Mouse (Mus musculus) embryo, embryonic 9.5 days (tissue): ENCODE data around the gene Lamtor5.
A peak's percentile ranks its signal among the peaks of the same experiment; 100 is the strongest.

Source experiments
- DNase-seq: peaks from one replicate; pipeline ENCODE4 v3.0.0-alpha.2; 2017; ENCODE audit errors: extremely low spot score

Lamtor5 gene

DNA sequence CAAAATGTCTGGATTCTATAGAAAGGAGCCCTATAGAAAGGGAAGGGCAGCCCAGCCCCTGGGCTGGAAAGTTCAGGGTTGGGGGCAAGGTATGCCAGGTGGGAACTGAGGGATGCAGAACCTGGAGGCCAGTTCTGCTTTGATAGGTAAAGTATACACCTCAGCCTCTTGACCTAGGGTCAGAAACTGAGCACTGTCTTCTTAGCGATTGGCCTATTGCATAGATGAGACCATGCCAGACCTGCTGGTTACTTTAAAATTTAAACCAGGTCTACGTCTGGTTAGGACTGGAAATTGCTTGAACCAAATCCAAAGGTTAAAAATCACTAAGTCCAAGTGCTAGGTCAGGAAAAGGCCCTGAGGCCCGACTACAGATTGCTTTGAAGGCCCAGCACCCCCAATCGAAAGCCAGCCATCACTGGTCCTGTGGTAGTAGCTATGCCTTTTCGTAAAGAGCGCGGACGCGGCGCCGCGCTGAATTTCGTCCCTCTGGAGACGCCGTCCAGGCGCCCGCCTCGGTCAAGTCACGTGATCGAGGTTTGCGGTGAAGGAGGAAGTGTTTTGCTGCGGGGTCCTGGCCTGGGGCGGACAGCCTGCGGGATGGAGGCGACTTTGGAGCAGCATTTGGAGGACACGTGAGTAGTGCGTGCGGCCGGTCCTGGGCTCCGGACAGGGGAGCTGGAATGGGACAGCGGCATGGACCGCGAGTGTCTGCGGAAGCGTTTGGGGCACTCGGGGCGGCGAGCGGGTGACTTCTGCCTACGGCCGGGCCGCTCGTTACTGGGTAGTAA, at the start of gene Lamtor5:
Gene Lamtor5 (plus strand): TSS at position 380 of the 791 bp plus-strand sequence.
- DNase-seq: peak; percentile 92

DNA sequence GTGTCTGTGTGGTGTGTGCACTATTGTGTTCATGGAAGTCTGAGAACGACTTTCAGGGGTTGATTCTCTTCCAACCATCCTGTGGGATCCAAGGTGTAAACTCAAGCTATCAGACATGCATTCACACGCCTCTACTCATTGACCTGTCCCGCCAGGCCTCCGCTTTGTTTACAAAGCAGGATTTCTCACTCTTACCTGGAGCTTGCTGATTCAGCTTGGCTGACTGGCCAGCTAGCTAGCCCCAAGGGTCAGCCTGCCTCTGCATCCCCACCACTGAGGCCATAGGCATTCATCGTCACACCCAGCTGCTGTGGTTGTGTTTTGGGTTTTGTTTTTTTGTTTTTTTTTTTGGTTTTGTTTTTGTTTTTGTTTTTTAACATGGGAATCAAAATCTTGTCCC, 49.4 kb upstream of the Lamtor5 start:
- no peak for DNase-seq

DNA sequence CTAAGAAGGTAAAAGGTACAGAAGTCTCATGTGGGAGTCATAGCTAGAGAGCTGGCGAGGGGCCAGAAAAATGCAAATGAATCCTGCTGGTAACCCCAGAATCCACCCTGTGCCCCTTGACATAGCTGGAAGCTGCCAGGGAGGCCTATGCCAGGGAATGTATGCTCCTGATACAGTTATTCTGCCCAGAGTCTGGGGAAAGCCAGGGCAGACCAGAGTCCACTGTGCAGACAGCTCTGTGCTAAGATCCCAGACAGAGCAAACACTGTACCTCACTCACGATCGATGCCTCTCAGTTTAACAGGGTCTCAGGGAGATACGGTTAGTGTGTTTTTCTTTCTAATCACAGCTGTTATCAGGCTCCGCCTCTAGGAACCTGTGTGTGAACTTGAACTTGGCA, 48.8 kb upstream of the Lamtor5 start:
- no peak for DNase-seq

DNA sequence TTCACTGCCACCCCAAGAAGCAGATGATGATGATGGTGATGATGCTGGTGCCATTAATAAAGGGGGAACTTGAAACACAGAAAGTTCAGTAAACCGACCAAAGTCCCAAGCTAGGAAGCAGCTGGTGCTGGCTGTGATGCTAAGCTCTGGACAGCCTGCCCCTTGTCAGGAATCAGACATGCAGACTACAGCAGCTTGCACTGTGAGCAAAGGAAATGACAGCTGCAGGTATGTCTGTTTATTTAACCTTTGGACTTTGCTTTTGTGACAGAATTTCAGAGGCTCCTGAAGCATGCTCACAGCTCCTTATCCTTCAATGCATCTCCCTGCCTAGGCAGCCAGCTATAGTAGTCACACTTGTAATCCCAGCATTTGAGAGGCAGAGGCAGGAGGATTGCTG, 48.1 kb upstream of the Lamtor5 start, which contains the start of gene A630076J17Rik:
Gene A630076J17Rik (plus strand): TSS at position 88 of the 400 bp plus-strand sequence.
- no peak for DNase-seq

DNA sequence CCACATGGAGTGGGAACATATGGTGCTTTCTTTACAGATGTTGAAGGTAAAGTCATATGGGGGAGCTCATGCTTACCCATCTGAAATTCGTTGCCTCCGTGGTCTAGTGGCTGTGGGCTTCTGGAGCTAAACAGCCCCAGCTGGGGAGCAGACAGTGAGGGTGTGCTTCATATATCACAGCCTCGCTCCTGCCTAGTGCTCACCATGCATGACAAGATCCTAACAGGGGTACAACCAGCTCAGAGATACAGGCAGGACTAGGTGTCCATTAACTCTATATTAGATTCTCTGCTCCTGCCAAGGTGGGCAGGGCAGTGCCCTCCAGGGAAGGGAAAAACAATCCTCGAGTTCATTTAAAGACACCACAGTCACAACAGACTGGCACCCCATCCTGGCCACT, 47.5 kb upstream of the Lamtor5 start:
- no peak for DNase-seq

DNA sequence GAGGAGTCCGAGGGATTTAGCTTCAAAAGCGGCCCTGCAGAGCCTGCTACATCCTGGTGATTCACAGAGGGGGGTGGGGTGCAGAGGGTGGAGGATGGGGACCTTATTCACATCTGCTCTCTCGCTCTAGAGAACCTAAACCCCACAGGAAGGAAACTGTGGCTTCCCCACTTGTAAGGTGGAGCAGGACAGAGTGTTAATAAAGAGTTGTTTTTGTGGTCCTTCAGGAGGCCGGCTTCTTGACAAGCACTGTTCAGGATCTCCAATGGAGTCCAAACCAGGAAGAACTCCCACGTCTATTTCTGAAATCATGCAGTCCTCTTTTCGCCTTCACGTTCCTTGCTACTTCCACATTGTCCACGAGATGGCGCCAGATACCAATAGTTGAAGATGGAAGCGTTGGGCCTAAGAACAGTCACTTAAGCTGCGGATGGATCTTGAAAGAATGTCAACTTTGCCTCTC, 45.3 kb upstream of the Lamtor5 start:
- DNase-seq: peak; percentile 83

DNA sequence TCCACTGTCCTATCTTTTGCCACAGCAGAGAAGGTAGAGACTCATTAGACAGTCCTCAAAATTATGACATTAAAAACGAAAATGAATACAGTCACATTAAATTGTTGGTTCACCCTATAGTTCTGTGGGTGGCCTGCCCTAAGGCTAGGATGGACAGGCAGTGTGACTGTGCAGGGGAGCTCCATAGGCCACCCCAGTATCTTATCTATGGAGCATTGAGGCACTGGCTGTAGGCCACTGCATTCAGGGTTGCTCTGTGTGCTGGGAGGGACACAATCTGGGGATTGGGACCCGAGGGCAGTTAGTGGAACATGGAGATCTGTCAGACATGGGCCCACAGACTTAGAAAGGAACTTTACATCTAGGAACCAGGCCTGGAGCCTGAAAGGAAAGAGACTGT, 44.7 kb upstream of the Lamtor5 start:
- no peak for DNase-seq

DNA sequence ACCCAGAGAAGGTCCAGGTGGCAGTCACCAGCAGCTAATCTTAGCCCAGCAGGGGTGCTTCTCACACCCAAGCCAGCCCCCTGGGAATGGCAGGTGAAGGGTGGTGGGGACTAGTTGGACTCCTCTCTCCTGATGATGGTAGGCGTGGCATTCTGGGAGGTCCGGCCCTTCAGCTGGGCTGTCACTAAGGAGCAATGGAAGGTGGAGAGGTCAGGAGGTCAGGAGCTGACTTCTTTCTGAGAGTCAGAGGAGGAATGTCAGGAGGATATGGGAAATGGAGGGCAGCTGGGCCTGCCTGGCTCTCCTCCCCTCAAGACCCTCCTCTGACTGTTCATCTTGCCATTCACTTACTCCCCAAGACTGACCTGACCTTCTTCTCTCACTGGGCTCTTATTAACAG, 40.6 kb upstream of the Lamtor5 start:
- DNase-seq: peak; percentile 12

DNA sequence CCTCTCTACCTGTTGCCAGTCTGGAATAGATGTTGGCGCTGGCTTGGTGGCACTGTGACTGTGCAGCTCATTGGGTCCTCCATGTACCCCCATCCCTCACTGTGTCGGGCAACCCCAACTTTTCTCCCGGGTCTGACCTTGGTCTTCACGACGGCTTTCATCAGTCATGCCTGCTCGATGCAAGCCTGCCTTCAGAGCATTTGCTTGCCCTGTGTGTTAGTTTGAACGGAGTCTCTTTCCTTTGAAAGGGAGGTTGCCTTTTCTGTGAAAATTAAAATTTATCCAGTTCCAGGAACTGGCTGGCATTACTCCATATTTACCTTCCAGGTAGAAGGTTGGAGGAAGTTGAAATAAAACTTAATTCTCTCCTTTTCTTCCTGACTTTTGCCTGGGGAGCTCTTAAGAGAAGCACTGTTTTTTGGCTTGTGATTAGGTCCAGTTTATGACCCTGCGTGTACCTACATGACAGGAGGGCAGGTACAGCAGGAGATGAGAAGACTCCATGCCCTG, 40.1 kb upstream of the Lamtor5 start:
- no peak for DNase-seq

DNA sequence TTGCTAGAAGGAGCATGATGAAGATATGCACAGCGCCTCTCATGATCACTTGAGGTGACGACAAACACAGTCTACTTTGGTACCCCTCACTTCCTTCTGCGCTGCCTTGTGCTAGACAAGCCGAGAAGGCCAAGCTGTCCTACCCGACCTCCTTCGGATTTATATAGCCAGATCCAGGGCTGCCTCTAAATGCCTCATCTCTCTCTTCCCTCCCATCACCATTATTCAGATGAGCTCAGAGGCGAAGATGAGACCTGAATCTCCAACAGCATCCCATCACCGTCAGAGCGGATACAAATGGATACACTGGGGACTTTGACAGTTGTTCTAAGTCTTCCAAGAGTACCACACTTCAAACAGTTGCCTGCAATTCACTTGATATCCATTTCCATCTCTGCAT, 39.1 kb upstream of the Lamtor5 start, which contains the start of gene Prok1:
Gene Prok1 (minus strand): TSS at position 101 of the 400 bp plus-strand sequence.
- DNase-seq: no peak

DNA sequence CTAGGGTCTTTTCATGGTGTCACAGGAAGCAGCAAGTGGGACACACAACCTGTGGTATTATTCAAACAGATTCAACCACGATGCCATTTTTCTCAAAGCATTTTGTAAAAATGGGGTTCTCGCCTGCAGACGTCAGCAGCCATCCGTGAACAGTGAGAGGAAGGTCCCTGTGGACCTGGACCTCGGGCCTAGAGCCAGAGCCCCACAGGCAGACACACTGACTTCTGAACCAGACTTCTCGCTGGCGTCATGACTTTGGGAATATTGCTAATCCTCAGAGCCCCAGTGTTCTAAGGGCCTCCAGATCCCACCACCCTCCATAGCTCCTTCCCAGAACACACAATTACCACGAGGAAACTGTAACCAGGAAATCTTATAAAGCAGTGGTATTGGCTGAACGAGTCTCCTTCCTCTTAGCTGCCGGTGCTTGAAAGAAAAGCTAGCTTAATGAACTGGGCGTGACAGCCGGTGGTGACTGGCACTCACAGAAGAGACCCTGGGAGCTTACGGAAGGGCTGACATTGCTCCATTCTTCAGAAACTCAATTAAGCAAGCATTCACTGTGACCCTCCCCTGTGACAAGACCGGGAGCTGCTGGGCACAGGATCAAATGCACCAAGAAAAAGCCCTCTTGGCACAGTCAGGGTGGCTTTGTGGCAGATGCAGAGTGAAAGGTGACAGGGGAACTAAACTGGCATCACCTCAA, 37.1 kb upstream of the Lamtor5 start:
- DNase-seq: no peak

DNA sequence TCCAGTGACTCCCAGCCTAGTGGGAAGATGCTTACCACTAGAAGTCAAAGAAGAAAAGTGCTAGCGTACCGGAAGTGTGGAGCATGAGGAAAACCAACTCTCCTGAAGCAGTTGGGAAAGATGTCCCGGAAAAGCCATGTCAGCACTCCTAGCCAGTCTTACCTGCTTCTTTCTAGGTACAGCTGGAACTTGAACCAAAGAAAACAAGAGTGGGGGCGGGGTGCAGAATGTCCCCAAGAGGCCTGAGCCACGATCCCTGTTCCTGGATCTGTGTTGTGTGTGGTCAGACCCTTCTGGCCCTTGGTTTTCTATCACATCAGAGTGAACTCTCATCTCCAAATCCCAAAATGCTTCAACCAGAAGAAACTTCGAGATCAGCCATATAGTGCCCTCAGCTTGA, 31.8 kb upstream of the Lamtor5 start:
- no peak for DNase-seq

DNA sequence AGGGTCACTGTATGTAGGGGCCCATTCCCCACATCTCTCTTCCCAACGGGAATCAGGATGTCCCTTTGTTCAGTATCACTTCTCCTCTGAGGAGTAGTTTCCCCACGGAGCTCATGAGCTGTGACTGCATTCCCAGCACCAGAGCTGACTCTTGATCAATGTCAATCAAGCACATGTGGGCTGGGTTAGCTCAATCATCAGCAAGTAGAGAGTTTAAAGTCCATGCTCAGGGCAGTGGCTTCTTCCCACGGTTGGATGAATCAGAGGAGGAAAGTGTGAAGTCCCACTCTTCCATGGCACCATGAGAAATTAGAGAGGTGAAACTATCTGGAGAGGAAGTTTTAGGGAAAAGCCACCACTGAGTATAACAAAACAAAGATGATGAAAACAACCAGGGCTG, 29.6 kb upstream of the Lamtor5 start:
- DNase-seq: no peak

DNA sequence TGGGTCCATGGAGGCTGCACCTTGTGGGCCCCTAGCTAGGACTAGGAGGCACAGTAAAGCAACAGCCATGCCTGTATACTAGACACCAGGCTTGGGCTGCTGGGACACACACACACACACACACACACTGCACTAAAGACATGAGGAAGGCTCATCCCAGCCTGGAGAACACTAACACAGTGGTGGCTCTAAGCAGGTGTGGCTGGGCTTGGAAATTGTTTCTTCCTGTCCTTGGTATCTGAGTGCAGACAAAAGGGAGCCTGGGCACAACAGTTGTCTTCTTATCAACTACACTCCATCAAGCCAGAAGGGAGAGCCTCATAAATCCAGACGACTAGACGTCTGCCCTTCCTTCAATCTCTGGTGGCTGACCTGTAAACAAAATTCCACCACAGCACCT, 28.3 kb upstream of the Lamtor5 start:
- no peak for DNase-seq

DNA sequence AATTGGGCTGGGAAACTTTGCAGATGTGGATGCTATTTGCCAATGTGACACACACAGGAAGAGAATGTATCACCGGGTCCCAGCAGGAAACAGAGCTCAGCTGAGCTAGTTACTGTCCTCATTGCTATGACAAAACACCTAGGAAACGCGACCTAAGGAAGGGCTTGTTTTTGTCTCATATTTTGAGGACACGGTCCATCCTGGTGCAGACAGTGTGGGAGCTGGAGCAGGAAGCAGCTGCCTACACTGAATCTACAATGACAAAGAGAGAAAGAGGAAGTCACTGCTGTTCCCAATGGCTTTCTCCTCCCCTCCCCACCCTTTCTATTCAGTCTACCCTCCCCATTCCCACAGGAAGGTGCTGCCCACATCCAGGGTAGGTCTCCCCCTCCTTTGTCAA, 26.6 kb upstream of the Lamtor5 start:
- no peak for DNase-seq

DNA sequence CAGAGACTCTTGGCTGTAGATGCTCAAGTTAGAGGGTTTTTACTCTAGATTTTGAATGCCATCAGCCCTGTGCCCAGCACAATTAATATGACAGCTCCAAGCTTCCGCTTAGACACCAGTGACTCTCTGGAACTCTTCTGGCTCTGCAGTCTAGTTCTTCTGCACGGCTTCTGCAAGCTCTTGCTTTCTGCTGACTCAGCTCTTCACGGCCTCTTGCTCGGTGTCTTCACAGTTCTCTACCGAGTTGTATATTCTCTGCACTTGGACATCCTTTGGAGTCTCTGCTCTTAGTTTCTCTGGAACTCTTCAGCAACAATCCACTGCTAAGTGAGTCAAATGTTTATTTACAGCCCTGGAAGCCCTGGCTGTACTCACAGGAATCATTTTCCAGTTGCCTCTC, 24.7 kb upstream of the Lamtor5 start:
- no peak for DNase-seq

DNA sequence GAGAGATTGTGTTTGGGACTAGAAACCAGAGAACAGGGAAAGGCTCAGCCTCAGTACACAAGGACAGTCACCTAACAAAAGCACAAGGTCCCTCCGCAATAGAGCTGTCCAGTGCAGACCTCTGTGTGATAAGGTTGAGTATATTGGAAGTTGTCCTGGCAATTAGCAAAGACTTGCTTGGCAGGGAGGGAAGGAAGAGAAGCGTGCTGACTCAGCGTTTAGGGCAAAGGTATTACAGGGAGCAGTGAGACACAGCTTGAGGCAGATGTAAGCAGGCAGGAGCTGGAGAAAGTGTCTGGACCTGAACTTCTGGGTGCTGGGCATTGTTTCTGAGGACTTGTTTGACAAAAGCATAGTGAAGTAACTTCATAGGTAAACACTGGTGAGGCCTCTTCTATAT, 22.7 kb upstream of the Lamtor5 start:
- DNase-seq: no peak

DNA sequence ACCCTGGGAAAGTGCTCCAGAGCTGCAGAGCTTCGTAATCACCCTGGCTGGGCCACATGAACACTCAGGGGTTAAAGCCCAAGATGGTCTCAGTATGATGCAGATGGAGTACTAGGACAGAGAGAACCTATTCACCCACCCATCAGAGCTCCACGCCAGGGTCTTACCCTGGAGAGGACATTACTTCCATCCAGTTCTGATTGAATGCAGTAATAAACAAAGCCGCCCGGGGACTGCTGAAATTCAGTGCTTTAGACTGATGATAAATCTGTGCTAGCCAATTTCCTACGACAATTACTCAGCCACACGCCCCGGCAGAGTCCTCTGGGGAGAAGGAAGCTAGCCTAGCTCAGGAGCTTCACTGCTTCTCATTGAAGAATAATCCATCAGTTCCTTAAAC, 21.9 kb upstream of the Lamtor5 start:
- DNase-seq: no peak

DNA sequence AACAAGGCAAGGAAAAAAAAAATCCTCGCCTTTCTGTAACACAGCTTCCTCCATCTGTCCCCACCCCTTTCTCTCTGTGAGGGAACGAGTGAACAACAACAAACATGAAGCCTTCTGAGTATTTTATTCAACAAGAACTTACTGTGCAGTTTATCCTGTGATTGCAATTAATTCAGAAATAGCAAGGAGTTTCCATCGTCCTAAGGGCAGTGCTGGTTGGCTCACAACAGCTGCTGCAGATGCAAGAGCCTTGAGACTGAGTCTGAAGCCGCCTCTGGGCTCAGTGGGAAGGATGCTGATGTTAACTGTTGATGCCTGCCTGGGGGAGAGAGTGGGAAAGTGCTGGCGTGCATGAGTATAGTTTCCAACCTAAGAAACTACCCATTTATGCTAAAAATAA, 20.7 kb upstream of the Lamtor5 start:
- no peak for DNase-seq

DNA sequence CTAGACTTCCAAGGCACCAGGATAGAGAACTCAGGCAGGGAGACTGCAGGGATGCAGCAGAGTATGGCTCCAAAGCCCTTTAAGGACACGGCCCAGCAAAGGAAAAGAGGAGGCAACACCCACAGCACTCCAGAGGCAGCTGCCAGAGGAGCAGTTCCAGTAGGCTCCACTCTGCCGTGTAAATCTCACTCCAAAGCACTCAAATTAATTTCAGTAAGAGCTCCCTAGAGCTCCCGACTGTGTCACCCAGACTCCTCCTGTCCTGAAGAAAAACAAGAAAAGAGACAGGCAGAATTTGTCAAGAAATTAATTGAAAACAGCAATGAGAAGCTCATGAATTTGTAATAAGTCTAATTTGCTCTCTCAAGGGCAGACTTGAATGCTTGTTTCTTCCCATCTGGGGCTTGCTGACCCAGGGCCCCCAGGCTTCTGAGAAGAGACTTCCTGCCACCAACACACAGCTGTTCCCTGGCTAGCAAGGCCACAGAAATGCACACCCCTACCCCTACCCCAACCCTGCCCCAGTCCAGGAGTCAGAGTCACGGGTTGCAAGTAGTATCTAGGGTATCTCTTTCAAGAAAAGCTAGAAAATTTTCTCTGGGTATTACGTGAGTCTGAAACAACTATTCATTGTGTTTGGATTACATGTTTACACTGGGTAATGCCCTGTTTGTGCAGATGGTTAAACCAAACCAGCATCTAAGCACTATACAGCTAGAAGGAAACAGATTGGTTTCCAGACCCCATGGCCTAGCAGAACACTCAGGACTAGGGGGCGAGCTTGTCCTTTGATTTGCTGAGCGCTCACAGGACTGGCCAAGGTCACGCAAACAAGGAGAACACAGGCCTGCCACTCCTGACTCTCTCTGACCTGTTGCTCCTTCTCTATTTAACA, 17.5 kb upstream of the Lamtor5 start:
- peak; percentile 19 for DNase-seq

DNA sequence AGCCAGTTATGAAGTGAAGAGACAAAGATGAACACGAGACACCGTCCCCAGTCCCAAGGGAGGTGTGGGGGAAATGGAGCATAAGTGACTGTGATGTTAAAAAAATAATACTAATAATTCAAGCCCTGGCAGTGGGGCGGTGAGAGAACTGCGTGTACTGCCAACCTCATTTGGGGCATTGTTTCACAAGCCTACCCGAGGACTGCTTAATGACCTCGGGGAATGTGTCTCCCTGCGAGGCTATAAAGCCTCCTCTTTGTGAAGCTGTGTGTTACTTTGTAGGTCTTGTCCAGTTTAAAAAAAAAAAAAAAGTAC, 16.9 kb upstream of the Lamtor5 start:
- DNase-seq: no peak

DNA sequence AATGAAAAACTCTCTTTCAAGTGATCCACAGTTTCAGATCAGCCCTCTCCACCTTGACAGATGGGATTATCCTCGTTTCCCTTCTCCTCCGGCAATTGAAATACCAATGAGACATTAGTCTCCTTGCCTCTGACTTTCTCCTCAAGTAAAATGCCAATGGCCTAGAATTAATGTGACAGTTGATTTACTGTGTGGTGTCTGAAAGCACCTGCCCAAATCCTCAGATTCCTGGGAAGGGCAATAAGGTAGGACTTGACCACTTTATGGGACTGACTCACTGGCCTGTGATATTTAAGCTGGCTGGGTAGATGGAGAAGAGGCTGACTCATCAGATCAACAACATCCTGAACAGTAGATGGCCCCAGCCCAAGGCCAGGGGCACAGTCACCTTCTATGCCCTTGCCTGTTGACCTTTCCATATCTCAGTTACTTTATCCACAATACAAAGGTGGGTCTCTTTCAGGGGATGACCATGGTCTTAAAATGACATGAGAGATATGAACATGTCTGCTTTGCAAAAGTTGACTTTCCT, 11.8 kb upstream of the Lamtor5 start:
- no peak for DNase-seq
